Mouse (Mus musculus) MEL (cell line): Measurements from ENCODE around the gene Gtf2h1.

ENCODE experiments used
- CTCF ChIP-seq, 3 experiments: IDR thresholded peaks in 2 of 3; conservative IDR thresholded peaks in 1 of 3; 2 replicates each; pipeline ENCODE4 v1.5.1; 2011 to 2012; ENCODE audit warnings: low read length in 3 of 3, low read depth in 2 of 3, mild to moderate bottlenecking in 2 of 3, improper control_type of control experiment in 1 of 3, inconsistent platforms in 1 of 3, mixed read lengths in 1 of 3, moderate library complexity in 1 of 3; ENCODE audit not compliant: control insufficient read depth in 1 of 3, insufficient read depth in 1 of 3, poor library complexity in 1 of 3, severe bottlenecking in 1 of 3
- HCFC1 ChIP-seq: IDR thresholded peaks from 2 replicates; pipeline ENCODE4 v1.6.1; 2012; ENCODE audit warnings: low read depth, mild to moderate bottlenecking, inconsistent platforms, low read length, improper control_type of control experiment, moderate library complexity
- MAX ChIP-seq: IDR thresholded peaks from 2 replicates; pipeline ENCODE4 v1.6.1; 2011; ENCODE audit warnings: low read length, improper control_type of control experiment
- SIN3A ChIP-seq: IDR thresholded peaks from 2 replicates; pipeline ENCODE4 v1.6.1; 2012; ENCODE audit warnings: low read length, improper control_type of control experiment, inconsistent platforms
- SMC3 ChIP-seq: IDR thresholded peaks from 2 replicates; pipeline ENCODE4 v1.6.1; 2011; ENCODE audit warnings: low read depth, low read length, improper control_type of control experiment

DNA sequence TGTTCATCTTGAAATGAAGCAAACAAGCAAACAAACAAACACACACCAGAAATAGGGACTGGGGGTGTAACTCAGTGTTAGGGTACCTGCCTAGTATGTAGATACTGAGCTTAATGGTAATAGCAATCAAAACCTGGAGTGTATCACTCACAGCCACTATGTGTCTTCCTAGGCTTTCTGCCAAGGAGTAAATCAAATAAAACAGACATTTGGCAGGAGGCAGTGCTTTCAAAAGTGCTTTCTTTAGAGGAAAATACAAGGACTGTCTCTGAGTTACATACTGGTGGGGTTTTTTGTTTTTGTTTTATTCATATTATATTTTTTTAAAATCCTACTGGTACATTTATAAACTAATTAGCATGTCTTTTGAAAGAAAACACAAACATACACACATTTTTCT lies 28.5 kb upstream of the Gtf2h1 start:
- TF ChIP-seq CTCF (IDR thresholded peaks at IDR 0.05 in 2 of 3, conservative IDR thresholded peaks at IDR 0.05 in 1 of 3; ENCODE audit: control insufficient read depth in 1 of 3, insufficient read depth in 1 of 3, low read depth in 2 of 3, low read length in 3 of 3, poor library complexity in 1 of 3, severe bottlenecking in 1 of 3) (no peak), HCFC1 (no peak), SMC3 (no peak), SIN3A (no peak), MAX (no peak)
